Mouse (Mus musculus) CH12F3 (cell line): Measurements from ENCODE around the gene Pelo.

ENCODE experiments used
- in situ Hi-C: fragments of 300-500 bp; cut with MboI; formaldehyde crosslinking; loops from 2 replicates; pipeline ENCODE4 v1.14.3; 2020; ENCODE audit warnings: low sequenced_read_pairs

Gene Pelo

DNA sequence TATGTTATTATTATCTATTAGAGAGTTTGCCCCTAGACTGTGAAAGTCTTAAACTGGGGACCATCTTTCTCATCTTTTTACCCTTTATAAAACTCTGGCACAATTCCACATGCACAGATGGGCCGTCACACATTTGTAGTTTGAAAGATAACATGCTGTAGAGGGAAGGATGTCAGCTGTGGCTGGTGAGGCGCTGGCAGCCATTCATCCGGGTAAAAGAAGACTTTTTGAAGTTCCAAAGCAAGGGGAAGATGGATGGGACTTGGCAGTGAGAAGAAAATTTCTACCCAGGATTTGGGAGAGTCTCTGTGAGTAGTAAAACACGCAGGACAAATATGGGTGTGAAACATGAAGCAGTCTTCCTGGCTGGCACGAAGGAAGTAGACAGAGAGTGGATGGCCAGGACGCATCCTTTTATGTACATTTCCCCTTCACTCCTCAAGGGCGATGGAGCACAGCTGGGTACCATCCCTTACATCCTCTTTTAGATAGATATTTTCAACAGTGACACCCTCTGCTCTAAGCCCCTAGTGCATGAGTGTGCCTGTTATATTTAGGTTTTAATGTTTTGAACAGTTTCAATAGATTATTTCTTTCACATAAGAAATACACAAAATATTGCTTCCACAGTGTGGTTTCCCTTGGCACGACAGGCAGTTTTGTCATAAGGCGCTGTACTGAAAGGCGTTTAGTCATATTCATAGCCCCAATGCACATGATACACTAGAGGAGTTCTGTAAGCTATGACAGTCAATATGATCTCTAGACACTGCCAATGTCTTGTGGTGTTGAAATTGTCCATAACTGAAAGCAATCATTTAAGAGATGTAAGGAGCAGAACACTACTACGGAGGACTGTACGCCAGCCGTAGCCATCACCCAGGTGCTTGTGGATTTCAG lies 39.1 kb downstream of the Pelo start:
- in situ Hi-C loops = no loop called here

DNA sequence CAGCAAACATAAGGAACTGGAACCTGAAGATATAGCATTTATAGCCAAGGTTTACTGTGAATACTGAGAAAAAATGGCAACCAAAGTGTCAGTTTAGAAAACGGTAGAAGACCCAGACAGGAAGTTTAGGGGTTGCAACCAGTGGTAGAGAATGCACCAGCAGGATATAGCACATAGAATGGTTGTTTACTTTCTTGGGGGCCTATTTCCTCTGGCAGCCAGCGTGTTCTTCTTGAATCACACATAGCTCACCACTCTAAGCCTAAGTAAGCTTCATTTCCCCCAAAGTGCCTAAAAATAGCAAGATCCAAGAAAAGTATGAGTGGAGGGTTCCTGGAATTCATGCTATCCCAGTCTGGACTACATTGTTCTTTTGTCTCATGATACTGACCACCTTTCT lies 47.3 kb downstream of the Pelo start:
- in situ Hi-C loops = no loop called here
